8 mouse cellular contexts compared by ENCODE assay signal in the genomic region with DNA sequence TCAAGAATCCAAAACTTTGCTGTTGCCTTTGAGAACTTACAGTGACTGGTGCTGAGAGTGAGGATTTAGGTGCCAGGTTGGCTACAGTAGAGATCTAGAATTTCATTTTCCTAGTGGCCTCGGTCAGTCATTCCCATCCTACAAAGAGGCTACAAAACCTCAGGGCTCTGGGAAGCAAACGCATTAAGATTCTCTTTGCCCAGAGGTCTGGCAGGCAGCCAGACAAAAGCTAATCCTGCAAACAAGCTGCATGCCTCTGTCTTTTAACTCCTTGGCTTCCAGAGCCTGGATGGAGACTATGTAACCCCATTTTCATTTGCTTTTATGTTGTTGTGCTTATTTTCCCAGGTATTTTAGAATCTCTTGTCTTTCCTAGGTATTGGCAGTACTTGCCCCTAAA. TPM values are rescaled to one million over a fixed set of nuclear protein-coding genes. Genes with fewer than 3 reads are reported as not detected.
DNase-seq lines count a peak whose midpoint lies in the region; ATAC-seq lines count a peak whose summit lies in the region.

No protein-coding gene starts in this region.

- H3K36me3 ChIP-seq in lung, embryonic 15.5 days, result 0 out of 2 replicates have a peak, but pooled peaks cover 3% of the 10 kb centered on the region
- H3K36me3 ChIP-seq in forebrain, embryonic 12.5 days (replicated peaks), result no peaks in the 10 kb centered on the region
- H3K36me3 ChIP-seq in midbrain, embryonic 16.5 days (ENCODE audit: control insufficient read depth, insufficient read depth, low read length), result no peaks in the 10 kb centered on the region

- 22% methylated on average over 2 of the region's 2 CpGs for WGBS in lung, embryonic 15.5 days
- 24% methylated on average over 2 of the region's 2 CpGs for WGBS in forebrain, embryonic 12.5 days
- 21% methylated on average over 2 of the region's 2 CpGs for WGBS in midbrain, embryonic 16.5 days

- H3K4me2 ChIP-seq in lung, embryonic 15.5 days, result no peak overlapping the region
- H3K4me2 ChIP-seq in forebrain, embryonic 12.5 days, result no peak overlapping the region
- no peak overlapping the region for H3K4me2 ChIP-seq in midbrain, embryonic 16.5 days (ENCODE audit: low read length)

- no peak overlapping the region for H3K4me3 ChIP-seq in lung, embryonic 15.5 days
- H3K4me3 ChIP-seq in forebrain, embryonic 12.5 days (replicated peaks), result no peak overlapping the region
- no peak overlapping the region for H3K4me3 ChIP-seq in midbrain, embryonic 16.5 days (ENCODE audit: low read depth, low read length)

- peak; percentile 2 to 26 for DNase-seq in heart, postnatal 14 days
- DNase-seq in heart, adult 11 months, result no peak
- no peak for DNase-seq in lung, adult 18-20 months
- DNase-seq in thymus, postnatal 0 days (ENCODE audit: low spot score), result no peak
- no peak for DNase-seq in thymus, postnatal 36 days

- H3K9ac ChIP-seq in lung, embryonic 15.5 days, result no peak overlapping the region
- no peak overlapping the region for H3K9ac ChIP-seq in forebrain, embryonic 12.5 days
- no peak overlapping the region for H3K9ac ChIP-seq in midbrain, embryonic 16.5 days (ENCODE audit: low read depth, low read length)

- no peaks in the 10 kb centered on the region for H3K27me3 ChIP-seq in lung, embryonic 15.5 days
- H3K27me3 ChIP-seq in forebrain, embryonic 12.5 days, result no peaks in the 10 kb centered on the region
- no peaks in the 10 kb centered on the region for H3K27me3 ChIP-seq in midbrain, embryonic 16.5 days (ENCODE audit: control insufficient read depth, insufficient read depth, low read depth, low read length)

- no peaks in the 10 kb centered on the region for H3K9me3 ChIP-seq in lung, embryonic 15.5 days
- no peaks in the 10 kb centered on the region for H3K9me3 ChIP-seq in forebrain, embryonic 12.5 days
- H3K9me3 ChIP-seq in midbrain, embryonic 16.5 days (replicated peaks; ENCODE audit: control insufficient read depth, low read length, poor library complexity, severe bottlenecking), result no peaks in the 10 kb centered on the region

- peak; percentile 19; the same call in 1 of the 2 replicates for ATAC-seq in lung, embryonic 15.5 days (ENCODE audit: borderline replicate concordance, extremely low read depth, low FRiP score, low TSS enrichment)
- ATAC-seq in forebrain, embryonic 12.5 days (ENCODE audit: low FRiP score), result 0 out of 2 replicates have a peak, but pooled peaks have one; percentile 30
- 0 out of 2 replicates have a peak, but pooled peaks have one; percentile 54 for ATAC-seq in midbrain, embryonic 16.5 days

- intact Hi-C loops in heart, postnatal 14 days (cut with DNase I), result no loop called here

- peak overlapping the region; percentile 53; the same call in 1 of the 2 replicates for H3K27ac ChIP-seq in lung, embryonic 15.5 days
- H3K27ac ChIP-seq in forebrain, embryonic 12.5 days, result peak overlapping the region; percentile 25; the same call in 1 of the 2 replicates
- H3K27ac ChIP-seq in midbrain, embryonic 16.5 days (ENCODE audit: low read length), result no peak overlapping the region

- 0 out of 2 replicates have a peak, but pooled peaks cover 4% of the 10 kb centered on the region for H3K4me1 ChIP-seq in lung, embryonic 15.5 days
- H3K4me1 ChIP-seq in forebrain, embryonic 12.5 days, result peaks cover 5% of the 10 kb centered on the region; the same call in 1 of the 2 replicates
- no peaks in the 10 kb centered on the region for H3K4me1 ChIP-seq in midbrain, embryonic 16.5 days (ENCODE audit: control insufficient read depth, insufficient read depth, low read length)

RNA-seq across cellular contexts. Expression of gene Ocrl, which starts 25.6 kb away (rescaled TPM):
- 10 to 100 TPM; 13.4 to 15.5 TPM for total RNA-seq in heart, postnatal 14 days (2021)
- 16.1 and 19.4 TPM in 2 replicates for polyA plus RNA-seq in lung, embryonic 15.5 days (2015; fragmentation: Nextera tagmentation; extraction: Ambion mirVana)
- 24.9 and 27.5 TPM in 2 replicates for polyA plus RNA-seq in forebrain, embryonic 12.5 days (2016; fragmentation: Nextera tagmentation; extraction: Ambion mirVana)
- 35.3 and 36.5 TPM in 2 replicates for polyA plus RNA-seq in midbrain, embryonic 16.5 days (2015; fragmentation: Nextera tagmentation; extraction: Ambion mirVana)
- polyA plus RNA-seq in thymus, postnatal 0 days (2015; fragmentation: Nextera tagmentation; extraction: Ambion mirVana), result 4.5 and 5.9 TPM in 2 replicates

RNA-seq across cellular contexts. Expression of gene Smarca1, which starts 45.0 kb away (rescaled TPM):
- total RNA-seq in heart, postnatal 14 days (2021), result 1 to 10 TPM; 2.0 to 2.6 TPM
- 28.4 and 31.1 TPM in 2 replicates for polyA plus RNA-seq in lung, embryonic 15.5 days (2015; fragmentation: Nextera tagmentation; extraction: Ambion mirVana)
- polyA plus RNA-seq in forebrain, embryonic 12.5 days (2016; fragmentation: Nextera tagmentation; extraction: Ambion mirVana), result 25.9 and 28.0 TPM in 2 replicates
- 39.5 and 44.5 TPM in 2 replicates for polyA plus RNA-seq in midbrain, embryonic 16.5 days (2015; fragmentation: Nextera tagmentation; extraction: Ambion mirVana)
- 1.8 and 2.6 TPM in 2 replicates for polyA plus RNA-seq in thymus, postnatal 0 days (2015; fragmentation: Nextera tagmentation; extraction: Ambion mirVana)

Comparison
In these comparisons a context has a peak if more than half of its experiments do, and no peak if none do; other contexts are left out.
1. DNase-seq: peak in heart, postnatal 14 days (2 of 2); none in heart, adult 11 months (single experiment), lung, adult 18-20 months (0 of 2), thymus, postnatal 0 days (single experiment) and thymus, postnatal 36 days (0 of 2).
2. Peak in every context shown above with its lines, with median percentiles within 50 percentile points of each other: ATAC-seq.